Mouse (Mus musculus): Measurements from ENCODE around the gene Phf24. TPM values are rescaled to one million over a fixed set of nuclear protein-coding genes. Genes with fewer than 3 reads are reported as not detected.
"Not testable (repeated sequence)": the region's sequence is repeated elsewhere in the genome, so short reads cannot be mapped to it uniquely, and the experiment has no call there.

Gene Phf24
- polyA plus RNA-seq, 1 experiment from 2014 or later: 1.6 TPM

- not testable (repeated sequence) for H3K4me1 ChIP-seq; H3K27ac ChIP-seq (replicated peaks); H3K4me3 ChIP-seq; H3K27me3 ChIP-seq (ENCODE audit: low read depth, poor library complexity, severe bottlenecking); H3K9me3 ChIP-seq (replicated peaks); DNase-seq (ENCODE audit: low spot score)
- H3K36me3 ChIP-seq: peaks cover 94% of the 10 kb centered on the region
- 89% methylated on average over 8 of the region's 8 CpGs for WGBS
These were observed 64.0 kb downstream of the Phf24 start for GRCm38 (mm10) chr4:42980467-42980866.

- Histone ChIP-seq H3K36me3 (peaks cover 100% of the 10 kb centered on the region), H3K27me3 (ENCODE audit: low read depth, poor library complexity, severe bottlenecking) (no peaks in the 10 kb centered on the region), H3K9me3 (replicated peaks) (no peaks in the 10 kb centered on the region), H3K27ac (replicated peaks) (no peak overlapping the region), H3K4me3 (no peak overlapping the region), H3K4me1 (no peaks in the 10 kb centered on the region)
- DNase-seq (ENCODE audit: low spot score): no peak
- 86% methylated on average over 1 of the region's 1 CpGs for WGBS
These were observed 71.8 kb downstream of the Phf24 start for GRCm38 (mm10) chr4:42988296-42988695.

Other genes with a start within 250 kb of the Phf24 start
- 0.48 and 1.3 TPM in 2 replicates for gene 4930578G10Rik, start 181.1 kb upstream of the Phf24 start, polyA plus RNA-seq (2016; fragmentation: Nextera tagmentation; extraction: Ambion mirVana)
- 0.48 TPM in 1 of 2 replicates, not detected in the other for gene Ccl19, start 160.1 kb upstream of the Phf24 start, polyA plus RNA-seq (2016; fragmentation: Nextera tagmentation; extraction: Ambion mirVana)
- gene Ccl21a, start 142.7 kb upstream of the Phf24 start, polyA plus RNA-seq (2016; fragmentation: Nextera tagmentation; extraction: Ambion mirVana): 0.21 and 0.27 TPM in 2 replicates
- gene Fam205a1, start 62.8 kb upstream of the Phf24 start, polyA plus RNA-seq (2016; fragmentation: Nextera tagmentation; extraction: Ambion mirVana): not detected in 2 replicates
- gene Gm12394, start 59.9 kb upstream of the Phf24 start, polyA plus RNA-seq (2016; fragmentation: Nextera tagmentation; extraction: Ambion mirVana): 0.38 and 0.73 TPM in 2 replicates
- 0.60 and 0.98 TPM in 2 replicates for gene Fam205c, start 42.4 kb upstream of the Phf24 start, polyA plus RNA-seq (2016; fragmentation: Nextera tagmentation; extraction: Ambion mirVana)
- 14.9 and 22.6 TPM in 2 replicates for gene Dnajb5, start 33.2 kb downstream of the Phf24 start, polyA plus RNA-seq (2016; fragmentation: Nextera tagmentation; extraction: Ambion mirVana)
- gene 1700022I11Rik, start 52.9 kb downstream of the Phf24 start, polyA plus RNA-seq (2016; fragmentation: Nextera tagmentation; extraction: Ambion mirVana): 0.47 and 0.59 TPM in 2 replicates
- 656 and 674 TPM in 2 replicates for gene Vcp, start 83.8 kb downstream of the Phf24 start, polyA plus RNA-seq (2016; fragmentation: Nextera tagmentation; extraction: Ambion mirVana)
- 25.0 and 27.2 TPM in 2 replicates for gene Fancg, start 93.8 kb downstream of the Phf24 start, polyA plus RNA-seq (2016; fragmentation: Nextera tagmentation; extraction: Ambion mirVana)
- 21.8 and 27.5 TPM in 2 replicates for gene Pigo, start 109.2 kb downstream of the Phf24 start, polyA plus RNA-seq (2016; fragmentation: Nextera tagmentation; extraction: Ambion mirVana)
- 419 and 471 TPM in 2 replicates for gene Stoml2, start 115.0 kb downstream of the Phf24 start, polyA plus RNA-seq (2016; fragmentation: Nextera tagmentation; extraction: Ambion mirVana)
- gene Fam214b, start 129.6 kb downstream of the Phf24 start, polyA plus RNA-seq (2016; fragmentation: Nextera tagmentation; extraction: Ambion mirVana): 27.4 and 40.4 TPM in 2 replicates
- gene Unc13b, start 142.3 kb downstream of the Phf24 start, polyA plus RNA-seq (2016; fragmentation: Nextera tagmentation; extraction: Ambion mirVana): 9.9 and 14.2 TPM in 2 replicates

Data from midbrain, embryonic 10.5 days (tissue).